Mouse (Mus musculus) lung, postnatal 0 days (tissue): Measurements from ENCODE around the gene Sdccag8.

ENCODE experiments used
- CTCF ChIP-seq: IDR thresholded peaks from 2 replicates; pipeline ENCODE4 v1.5.1; 2016; ENCODE audit warnings: antibody characterized with exemption, mild to moderate bottlenecking
- EP300 ChIP-seq: IDR thresholded peaks from 2 replicates; pipeline ENCODE4 v1.6.1; 2016; ENCODE audit warnings: antibody characterized with exemption, mild to moderate bottlenecking, control low read depth

- TF ChIP-seq CTCF (no peak), EP300 (no peak)
Measured at GRCm38 (mm10) chr1:177048773-177049172, 234.3 kb downstream of the Sdccag8 start.
